Mouse (Mus musculus) embryo, embryonic 10 days (tissue): ENCODE measurements around the gene Ocm.

Source experiments
- DNase-seq: peaks from one replicate; pipeline ENCODE4 v3.0.0-alpha.2; 2015; ENCODE audit warnings: low spot score

Ocm gene

DNA sequence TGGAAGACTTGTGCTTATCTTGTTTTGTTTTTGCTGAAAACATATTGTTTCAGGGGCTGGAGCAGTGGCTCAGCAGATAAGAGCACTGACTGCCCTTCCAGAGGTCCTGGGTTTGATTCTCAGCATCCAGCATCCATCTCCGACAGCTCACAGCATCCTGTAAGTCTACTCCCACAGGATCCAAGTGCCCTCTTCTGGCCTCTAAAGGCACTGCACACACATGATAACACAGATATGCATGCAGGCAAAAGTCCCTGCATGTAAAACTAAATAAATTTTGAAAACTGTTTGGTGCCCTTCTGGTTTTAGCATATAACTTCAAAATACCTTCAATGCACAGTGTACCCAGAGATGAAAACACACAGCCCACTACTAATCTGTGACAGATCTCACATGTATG, 27.1 kb downstream of the Ocm start:
- DNase-seq: peak; percentile 34

DNA sequence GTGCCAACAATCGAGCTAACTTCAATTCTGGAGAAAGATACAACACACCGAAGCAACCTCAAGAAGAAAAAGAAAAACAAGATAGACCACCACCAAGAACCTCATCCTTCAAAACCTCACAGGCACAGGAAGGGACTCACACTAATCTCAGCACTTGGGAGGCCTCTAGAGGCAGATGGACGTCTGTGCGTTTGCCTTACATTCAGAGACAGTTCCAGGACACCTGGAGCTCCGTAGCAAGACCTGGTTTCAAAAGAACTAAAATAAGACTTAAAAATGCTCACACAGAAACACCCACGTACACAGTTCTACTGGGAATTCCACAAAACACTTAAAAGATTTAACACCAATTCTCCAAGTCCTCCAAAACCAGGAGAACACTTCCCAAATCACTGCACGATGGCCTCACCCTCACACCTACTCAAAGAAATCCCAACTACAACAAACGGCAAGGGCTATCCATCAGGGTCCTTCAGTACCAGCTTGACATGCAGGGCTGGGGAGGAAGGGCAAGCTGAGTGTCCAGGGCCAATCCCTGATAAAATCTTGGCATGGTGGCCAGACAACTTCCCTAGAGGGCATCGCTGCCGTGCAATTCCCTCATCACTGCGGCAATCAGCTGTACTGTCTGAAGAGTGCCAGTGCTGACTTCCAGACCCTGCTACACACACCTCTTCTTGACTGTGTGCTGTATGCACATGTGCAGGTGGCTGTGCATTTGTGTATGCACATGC, 31.7 kb downstream of the Ocm start:
- DNase-seq: no peak

DNA sequence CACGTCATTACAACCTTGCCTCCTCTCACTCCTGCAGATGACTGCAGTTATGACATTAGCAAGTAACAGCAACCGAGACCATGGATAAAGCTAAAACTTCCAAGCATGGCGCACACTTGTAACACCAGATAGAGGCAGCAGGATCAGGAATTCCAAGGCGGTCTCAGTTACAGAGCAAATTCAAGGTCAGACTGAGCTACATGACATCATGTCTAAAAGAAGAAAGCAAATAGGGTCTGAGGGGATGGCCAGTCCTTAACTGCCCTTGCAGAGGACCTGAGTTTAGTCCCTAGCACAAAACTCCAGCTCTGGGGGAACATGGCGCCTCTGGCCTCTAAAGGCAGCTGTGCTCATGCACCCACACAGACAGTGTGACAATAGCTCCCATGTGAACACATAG, 32.6 kb downstream of the Ocm start:
- no peak for DNase-seq

DNA sequence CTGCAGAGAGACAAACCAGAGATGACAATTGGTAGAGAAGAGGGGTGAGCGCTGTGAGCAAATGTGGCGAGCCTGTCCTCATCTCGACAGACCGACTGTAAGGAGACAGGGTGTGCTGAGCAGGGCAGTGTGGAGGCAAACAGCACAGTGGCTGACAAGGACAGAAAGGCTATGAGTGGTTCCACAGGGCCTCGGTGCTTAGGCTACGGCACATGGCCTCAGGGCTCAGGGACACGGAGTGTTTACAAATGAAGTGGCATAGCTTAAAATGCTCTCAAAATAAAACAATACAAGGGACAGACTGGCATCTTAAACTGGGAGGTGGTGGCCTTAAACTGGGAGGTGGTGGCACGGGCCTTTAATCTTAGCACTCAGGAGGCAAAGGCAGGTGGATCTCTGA, 33.2 kb downstream of the Ocm start:
- no peak for DNase-seq

DNA sequence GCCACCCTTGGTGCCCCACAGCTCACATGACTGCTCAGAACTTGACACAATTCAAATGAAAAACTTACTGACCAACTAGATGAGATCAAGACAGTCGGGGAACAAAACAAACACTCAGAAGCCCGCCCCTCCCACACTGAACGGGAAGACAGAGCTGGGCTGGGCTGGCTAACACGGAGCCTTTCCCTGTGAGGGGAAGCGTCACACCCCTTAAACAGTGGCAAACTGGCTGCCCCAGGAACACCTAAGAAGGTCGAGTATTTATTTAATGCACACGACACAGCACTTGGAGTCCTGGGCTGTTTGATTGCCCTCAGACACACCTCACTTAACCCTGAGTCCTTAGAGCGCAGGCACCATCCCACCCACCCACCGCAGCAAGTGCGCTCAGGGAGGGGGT, 33.8 kb downstream of the Ocm start:
- no peak for DNase-seq

GRCm38 (mm10) chr5:143990086-143990485, 36.4 kb downstream of the Ocm start:
- no peak for DNase-seq

- no peak for DNase-seq
Observed at GRCm38 (mm10) chr5:143989046-143989445, 37.4 kb downstream of the Ocm start.

DNA sequence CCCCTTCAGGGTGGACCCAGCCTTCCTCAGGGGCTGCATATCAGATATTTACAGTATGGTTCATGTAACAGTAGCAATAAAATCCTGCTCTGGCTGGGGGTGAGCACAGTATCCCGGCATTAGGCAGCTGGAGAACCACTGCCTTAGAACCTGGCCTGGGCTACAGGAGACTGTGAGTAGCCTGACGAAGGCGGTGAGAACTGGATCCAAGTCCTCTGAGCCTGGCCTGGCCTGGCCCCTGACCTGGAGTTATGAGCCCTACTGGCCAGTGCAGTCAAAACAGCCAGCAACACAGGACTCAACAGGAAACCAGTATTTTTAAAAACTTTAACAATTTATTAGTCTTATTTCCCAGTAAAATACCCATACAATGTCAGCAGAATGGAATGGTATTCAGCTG, 38.9 kb downstream of the Ocm start:
- no peak for DNase-seq

DNA sequence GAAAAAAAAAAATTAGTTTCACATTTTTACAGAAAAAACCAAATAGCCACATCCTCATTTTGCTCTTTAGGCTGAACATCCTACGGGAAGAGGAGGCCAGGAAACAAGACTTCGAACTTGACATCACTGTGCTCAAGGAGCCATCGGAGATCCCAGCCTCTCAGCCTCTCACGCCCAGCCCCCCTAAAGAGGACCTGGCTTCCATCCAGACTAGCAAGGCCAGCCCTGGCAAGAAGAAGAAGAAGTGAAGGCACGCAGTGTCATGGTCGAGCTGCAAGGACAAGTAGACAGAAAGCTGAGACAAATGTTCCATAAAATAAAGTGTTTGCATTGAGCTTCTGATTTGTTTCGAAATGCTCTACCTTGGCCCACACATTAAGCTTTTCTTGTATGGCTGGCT, 41.1 kb downstream of the Ocm start:
- no peak for DNase-seq

DNA sequence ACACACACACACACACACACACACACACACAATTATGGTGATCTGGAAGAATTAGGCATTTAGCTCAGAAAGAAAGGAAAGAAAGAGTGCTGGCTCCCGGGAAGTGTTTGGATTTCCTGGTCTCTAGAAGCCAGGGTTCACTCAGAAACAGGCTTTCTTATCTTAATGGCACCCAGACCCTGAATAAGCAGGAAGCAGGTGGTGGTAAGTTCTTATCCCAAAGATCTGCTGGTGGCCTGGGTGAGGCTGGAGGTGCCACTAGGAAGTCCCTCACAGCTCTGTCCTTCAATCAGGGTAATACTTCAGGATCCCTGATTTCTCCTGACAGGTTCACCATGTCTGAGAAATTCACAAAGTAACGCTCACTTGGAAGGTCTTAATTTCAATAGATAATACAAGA, 44.1 kb downstream of the Ocm start:
- DNase-seq: no peak

- DNase-seq: no peak
Observed at GRCm38 (mm10) chr5:143980858-143981257, 45.6 kb downstream of the Ocm start.

DNA sequence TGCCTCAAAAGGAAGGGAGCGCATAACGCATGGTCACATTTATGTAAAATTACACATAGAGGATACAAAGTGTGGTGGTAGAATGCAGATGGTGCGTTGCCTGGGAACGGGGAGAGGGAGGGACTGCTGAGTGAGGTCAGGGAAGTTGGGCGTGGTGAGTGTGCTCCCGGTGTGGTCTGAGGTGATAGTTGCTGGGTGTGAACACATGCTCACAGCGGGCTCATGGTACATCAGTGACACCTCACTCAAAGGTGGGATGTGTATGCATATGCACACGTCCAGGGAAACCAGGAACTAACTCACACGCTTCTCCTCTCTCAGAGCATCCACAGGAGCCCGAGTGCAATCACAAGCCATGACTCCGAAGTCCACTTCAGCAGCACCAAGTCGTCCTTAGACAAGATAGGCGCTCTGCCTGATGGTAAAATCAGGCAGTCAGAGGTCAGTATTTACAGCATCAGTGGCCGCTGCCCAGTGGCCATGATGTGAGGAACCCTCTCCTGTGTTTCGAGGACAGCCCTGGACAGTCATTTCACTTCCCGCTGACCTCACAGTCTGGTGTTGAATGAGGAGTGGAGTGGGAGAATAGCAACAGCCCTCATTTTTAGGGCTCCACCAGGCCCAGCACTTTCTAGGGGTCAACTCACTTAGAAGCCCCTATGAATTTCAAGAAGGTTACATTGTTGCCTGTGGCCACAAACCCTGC, 49.6 kb downstream of the Ocm start:
- no peak for DNase-seq

DNA sequence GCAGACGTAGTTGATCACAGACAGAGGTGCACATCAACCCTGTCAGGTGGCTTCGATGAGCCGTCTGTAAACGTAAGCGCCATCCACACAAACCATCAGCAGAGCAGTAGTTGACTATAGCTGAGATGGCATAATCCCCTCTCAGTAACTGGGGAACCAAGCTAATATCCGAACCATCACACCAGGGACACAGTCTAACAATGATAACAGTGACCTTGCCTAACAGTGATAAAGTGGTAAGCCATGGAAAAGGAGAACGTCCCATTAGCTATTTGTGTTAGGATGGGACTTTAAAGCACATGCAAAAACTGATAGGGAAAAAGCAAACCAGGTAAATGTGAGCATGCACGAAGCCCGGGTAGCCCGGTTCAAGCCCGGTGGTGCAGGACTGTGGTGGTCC, 50.2 kb downstream of the Ocm start:
- DNase-seq: no peak

GRCm38 (mm10) chr5:143975631-143975933, 50.9 kb downstream of the Ocm start:
- DNase-seq: no peak

DNA sequence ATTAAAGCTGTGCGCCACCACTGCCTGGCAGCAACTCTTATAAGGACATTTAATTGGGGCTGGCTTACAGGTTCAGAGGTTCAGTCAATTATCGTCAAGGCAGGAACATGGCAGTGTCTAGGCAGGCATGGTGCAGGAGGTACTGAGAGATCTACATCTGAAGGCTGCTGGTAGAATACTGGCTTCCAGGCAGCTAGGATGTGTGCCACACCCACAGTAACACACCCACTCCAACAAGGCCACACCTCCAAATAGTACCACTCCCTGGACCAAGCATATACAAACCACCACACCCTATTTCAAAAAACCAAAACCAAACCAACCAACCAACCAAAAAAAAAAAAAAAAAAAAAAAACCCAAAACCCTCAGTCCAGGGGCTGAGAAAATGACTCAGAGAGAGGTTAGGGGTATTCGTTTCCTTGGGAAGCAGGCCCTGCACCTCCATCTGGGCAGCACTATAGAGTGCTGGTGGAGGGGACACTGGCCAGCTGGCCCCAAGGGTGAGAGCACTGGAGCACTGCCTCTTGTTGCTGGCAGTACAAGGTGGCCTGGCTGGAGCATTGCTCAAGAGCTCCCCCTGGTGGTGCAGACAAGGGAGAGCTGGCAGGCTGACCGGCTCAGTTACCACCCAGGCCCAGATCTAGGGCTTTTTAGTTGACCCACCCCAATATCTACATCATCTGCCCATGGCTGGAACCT, 51.4 kb downstream of the Ocm start:
- DNase-seq: peak; percentile 78

DNA sequence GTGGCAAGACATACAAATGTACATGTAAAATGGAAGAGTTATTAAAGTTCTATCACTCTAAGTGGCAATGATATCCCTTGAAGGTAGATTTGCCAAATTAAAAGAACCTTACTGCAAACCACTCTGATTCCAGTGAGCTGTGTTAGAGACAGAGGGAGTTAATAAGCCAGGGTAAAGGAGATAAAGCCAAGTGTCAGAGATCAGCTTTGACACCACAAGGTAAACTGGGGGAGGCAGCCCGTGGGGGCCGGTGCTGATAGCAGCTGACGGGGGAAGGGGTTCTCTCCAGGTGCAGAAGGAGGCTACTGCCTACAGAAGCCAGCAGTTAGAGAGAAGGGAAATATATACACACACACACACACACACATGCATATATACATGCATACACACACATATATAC, 53.8 kb downstream of the Ocm start:
- no peak for DNase-seq
